Mouse (Mus musculus) MEL (cell line): ENCODE results near the gene Vgf.

Experiments used
- CHD2 ChIP-seq: IDR thresholded peaks from 2 replicates; pipeline ENCODE4 v1.6.1; 2011; ENCODE audit warnings: low read length, improper control_type of control experiment
- CTCF ChIP-seq, 3 experiments: IDR thresholded peaks in 2 of 3; conservative IDR thresholded peaks in 1 of 3; 2 replicates each; pipeline ENCODE4 v1.5.1; 2011 to 2012; ENCODE audit warnings: low read length in 3 of 3, low read depth in 2 of 3, mild to moderate bottlenecking in 2 of 3, improper control_type of control experiment in 1 of 3, inconsistent platforms in 1 of 3, mixed read lengths in 1 of 3, moderate library complexity in 1 of 3; ENCODE audit not compliant: control insufficient read depth in 1 of 3, insufficient read depth in 1 of 3, poor library complexity in 1 of 3, severe bottlenecking in 1 of 3
- E2F4 ChIP-seq: IDR thresholded peaks from 2 replicates; pipeline ENCODE4 v1.6.1; 2011; ENCODE audit warnings: low read depth, low read length, improper control_type of control experiment, borderline replicate concordance
- EP300 ChIP-seq, 2 experiments: IDR thresholded peaks; 2 replicates each; pipeline ENCODE4 v1.6.1; 2011; ENCODE audit warnings: improper control_type of control experiment in 2 of 2, low read length in 2 of 2, low read depth in 1 of 2, mild to moderate bottlenecking in 1 of 2
- ETS1 ChIP-seq: IDR thresholded peaks from 2 replicates; pipeline ENCODE4 v1.6.1; 2012; ENCODE audit warnings: low read depth, mild to moderate bottlenecking, inconsistent platforms, low read length, improper control_type of control experiment, moderate library complexity
- MAX ChIP-seq: IDR thresholded peaks from 2 replicates; pipeline ENCODE4 v1.6.1; 2011; ENCODE audit warnings: low read length, improper control_type of control experiment
- MYC ChIP-seq: IDR thresholded peaks from 2 replicates; pipeline ENCODE4 v1.6.1; 2011; ENCODE audit warnings: low read depth, mild to moderate bottlenecking, low read length, improper control_type of control experiment, moderate library complexity
- NRF1 ChIP-seq: IDR thresholded peaks from 2 replicates; pipeline ENCODE4 v1.6.1; 2014; ENCODE audit warnings: low read depth, mild to moderate bottlenecking, inconsistent platforms, low read length, improper control_type of control experiment, moderate library complexity; ENCODE audit not compliant: poor library complexity, insufficient read depth, severe bottlenecking
- POLR2A ChIP-seq, 2 experiments: IDR thresholded peaks; 2 replicates each; pipeline ENCODE4 v1.6.1; 2011 to 2012; ENCODE audit warnings: low read length in 2 of 2, mild to moderate bottlenecking in 2 of 2, control low read depth in 1 of 2, improper control_type of control experiment in 1 of 2, low read depth in 1 of 2, moderate library complexity in 1 of 2; ENCODE audit not compliant: control insufficient read depth in 1 of 2, insufficient read depth in 1 of 2, poor library complexity in 1 of 2
- POLR2AphosphoS2 ChIP-seq: IDR thresholded peaks from 2 replicates; pipeline ENCODE4 v1.6.1; 2011; ENCODE audit warnings: low read length, improper control_type of control experiment
- TAL1 ChIP-seq: IDR thresholded peaks from 2 replicates; pipeline ENCODE4 v1.6.1; 2012; ENCODE audit warnings: mild to moderate bottlenecking, inconsistent platforms, low read length, moderate library complexity, mixed read lengths
- TBP ChIP-seq: IDR thresholded peaks from 2 replicates; pipeline ENCODE4 v1.8.0; 2011; ENCODE audit warnings: low read depth, low read length, improper control_type of control experiment
- USF1 ChIP-seq: IDR thresholded peaks from 2 replicates; pipeline ENCODE4 v1.6.1; 2014; ENCODE audit warnings: low read depth, mild to moderate bottlenecking, inconsistent platforms, low read length, improper control_type of control experiment, moderate library complexity

- TF ChIP-seq CHD2 (no peak), TBP (peak; percentile 73; the same call in 1 of the 2 replicates), E2F4 (no peak), CTCF (IDR thresholded peaks at IDR 0.05 in 2 of 3, conservative IDR thresholded peaks at IDR 0.05 in 1 of 3; ENCODE audit: control insufficient read depth in 1 of 3, insufficient read depth in 1 of 3, low read depth in 2 of 3, low read length in 3 of 3, poor library complexity in 1 of 3, severe bottlenecking in 1 of 3) (no peak), MAX (no peak), NRF1 (no peak), POLR2A (IDR thresholded peaks at IDR 0.05; ENCODE audit: control insufficient read depth in 1 of 2, insufficient read depth in 1 of 2, low read depth in 1 of 2, low read length in 2 of 2, poor library complexity in 1 of 2) (peak in 1 of 2 experiments; percentile 68; a peak in 2 of 4 replicates), MYC (no peak), ETS1 (no peak; the same call in 1 of the 2 replicates), USF1 (no peak), POLR2AphosphoS2 (no peak), EP300 (IDR thresholded peaks at IDR 0.05; ENCODE audit: low read depth in 1 of 2, low read length in 2 of 2) (no peak), TAL1 (no peak)
These were observed 53.7 kb downstream of the Vgf start for GRCm38 (mm10) chr5:137079849-137080248.
